In genomic region chr13:110382447-110382901, GRCm38 (mm10) we compare ENCODE assay signal across 9 mouse cellular contexts. TPM values are rescaled to one million over a fixed set of nuclear protein-coding genes. Genes with fewer than 3 reads are reported as not detected.
DNase-seq lines count a peak whose midpoint lies in the region; ATAC-seq and TF ChIP-seq lines count a peak whose summit lies in the region.
"Had no signal": no experiment of that assay in that cellular context is flagged by ENCODE, and none has a peak within 500 bp of the region (broad histone marks: within the 10 kb centered on the region; RNA-seq: fewer than 3 reads in every experiment).

No protein-coding gene starts in this region.

- H3K4me3 ChIP-seq in forebrain, embryonic 15.5 days, result no peak overlapping the region
- H3K4me3 ChIP-seq in limb, embryonic 14.5 days (replicated peaks; ENCODE audit: low read length), result no peak overlapping the region
- H3K4me3 ChIP-seq: heart, embryonic 13.5 days had no signal

- no peaks in the 10 kb centered on the region for H3K4me1 ChIP-seq in forebrain, embryonic 15.5 days
- no peaks in the 10 kb centered on the region for H3K4me1 ChIP-seq in limb, embryonic 14.5 days (ENCODE audit: control insufficient read depth, insufficient read depth, low read length)

- peak; percentile 43 for DNase-seq in cerebellum, adult 8-10 months
- DNase-seq in cerebellum, adult 9-11 months, result no peak
- DNase-seq in 3T3-L1 (ENCODE audit: low read depth, low spot score), result peak; percentile 65
- DNase-seq in limb, embryonic 14.5 days (ENCODE audit: low spot score), result peak; percentile 82
- DNase-seq in spleen, adult 18-20 months, result no peak

- WGBS in forebrain, embryonic 15.5 days, result 18% methylated on average over 5 of the region's 5 CpGs
- WGBS in limb, embryonic 14.5 days, result 21% methylated on average over 5 of the region's 5 CpGs

- no peaks in the 10 kb centered on the region for H3K9me3 ChIP-seq in forebrain, embryonic 15.5 days
- H3K9me3 ChIP-seq in limb, embryonic 14.5 days (ENCODE audit: control insufficient read depth, low read length), result no peaks in the 10 kb centered on the region
- H3K9me3 ChIP-seq: heart, embryonic 13.5 days had no signal

- no peak overlapping the region for H3K27ac ChIP-seq in forebrain, embryonic 15.5 days (replicated peaks)
- H3K27ac ChIP-seq in limb, embryonic 14.5 days (replicated peaks; ENCODE audit: low read depth, low read length), result no peak overlapping the region
- H3K27ac ChIP-seq: heart, embryonic 13.5 days had no signal

- TF ChIP-seq POLR2A in limb, embryonic 14.5 days (IDR thresholded peaks at IDR 0.05; ENCODE audit: borderline replicate concordance, extremely low read depth, insufficient read depth, insufficient read length), result no peak

- H3K4me2 ChIP-seq in forebrain, embryonic 15.5 days (replicated peaks), result no peak overlapping the region
- H3K4me2 ChIP-seq in limb, embryonic 14.5 days (replicated peaks; ENCODE audit: low read depth, low read length, severe bottlenecking), result no peak overlapping the region
- H3K4me2 ChIP-seq: heart, embryonic 13.5 days had no signal

- no peak overlapping the region for H3K9ac ChIP-seq in forebrain, embryonic 15.5 days (replicated peaks)
- H3K9ac ChIP-seq in limb, embryonic 14.5 days (ENCODE audit: low read depth, low read length, severe bottlenecking), result no peak overlapping the region
- H3K9ac ChIP-seq: heart, embryonic 13.5 days had no signal

- ATAC-seq in activated CD4-positive, CD25-positive, alpha-beta regulatory T cell, adult 4 months, result peak; percentile 85
- ATAC-seq in forebrain, embryonic 15.5 days (replicated peaks), result peak; percentile 71; the same call in 1 of the 2 replicates
- no peak for ATAC-seq in limb, embryonic 14.5 days (ENCODE audit: low FRiP score, low read depth)
- peak; percentile 80 for ATAC-seq in neutrophil, adult 5-6 weeks (ENCODE audit: extremely low read depth, insufficient number of reproducible peaks, low FRiP score, poor library complexity, severe bottlenecking)

- no peaks in the 10 kb centered on the region for H3K27me3 ChIP-seq in forebrain, embryonic 15.5 days
- H3K27me3 ChIP-seq in limb, embryonic 14.5 days (ENCODE audit: control insufficient read depth, insufficient read depth, low read length), result no peaks in the 10 kb centered on the region
- H3K27me3 ChIP-seq: heart, embryonic 13.5 days had no signal

- no peaks in the 10 kb centered on the region for H3K36me3 ChIP-seq in forebrain, embryonic 15.5 days
- H3K36me3 ChIP-seq in limb, embryonic 14.5 days (ENCODE audit: control insufficient read depth, insufficient read depth, low read length), result no peaks in the 10 kb centered on the region
- H3K36me3 ChIP-seq: heart, embryonic 13.5 days had no signal

RNA-seq across cellular contexts. Expression of gene Plk2, which starts 12.4 kb away (rescaled TPM):
- 1 to 10 TPM; 2.0 to 2.4 TPM for polyA plus RNA-seq in activated CD4-positive, CD25-positive, alpha-beta regulatory T cell, adult 4 months (2017; shearing (Covaris generic))
- polyA plus RNA-seq in forebrain, embryonic 15.5 days (2015; fragmentation: Nextera tagmentation; extraction: Ambion mirVana), result 177 and 183 TPM in 2 replicates
- polyA plus RNA-seq in limb, embryonic 14.5 days (2012; rRNA removed), result 59.5 and 61.9 TPM in 2 replicates
- polyA plus RNA-seq in limb, embryonic 14.5 days (2014; fragmentation: Nextera tagmentation; extraction: Ambion mirVana), result 119 and 139 TPM in 2 replicates
- total RNA-seq in neutrophil, adult 5-6 weeks (2017), result 93.8 and 111 TPM in 2 replicates

RNA-seq across cellular contexts. Expression of gene Gapt, which starts 25.5 kb away (rescaled TPM):
- under 1 TPM in 1 of 2 experiments, not detected in 1; 0.23 TPM for polyA plus RNA-seq in activated CD4-positive, CD25-positive, alpha-beta regulatory T cell, adult 4 months (2017; shearing (Covaris generic))
- not detected in 2 replicates for polyA plus RNA-seq in forebrain, embryonic 15.5 days (2015; fragmentation: Nextera tagmentation; extraction: Ambion mirVana)
- 0.19 and 0.23 TPM in 2 replicates for polyA plus RNA-seq in limb, embryonic 14.5 days (2012; rRNA removed)
- polyA plus RNA-seq in limb, embryonic 14.5 days (2014; fragmentation: Nextera tagmentation; extraction: Ambion mirVana), result 0.35 TPM in 1 of 2 replicates, not detected in the other
- total RNA-seq in neutrophil, adult 5-6 weeks (2017), result 14.0 and 14.1 TPM in 2 replicates

Comparison
In these comparisons a context has a peak if more than half of its experiments do, and no peak if none do; other contexts are left out.
1. DNase-seq: peak in cerebellum, adult 8-10 months (single experiment), 3T3-L1 (single experiment) and limb, embryonic 14.5 days (single experiment); none in cerebellum, adult 9-11 months (single experiment) and spleen, adult 18-20 months (0 of 2).
2. RNA of gene Plk2, which starts 12.4 kb away (polyA plus RNA-seq): 177 to 183 TPM in forebrain, embryonic 15.5 days and 59.5 to 139 TPM in limb, embryonic 14.5 days; 2.0 to 2.4 TPM in activated CD4-positive, CD25-positive, alpha-beta regulatory T cell, adult 4 months; every median in the first group is over 10 times any median in the second.